14 mouse cellular contexts compared by ENCODE assay signal in genomic region chr2:167066031-167066430, GRCm38 (mm10). TPM values are rescaled to one million over a fixed set of nuclear protein-coding genes. Genes with fewer than 3 reads are reported as not detected.
DNase-seq lines count a peak whose midpoint lies in the region; ATAC-seq and TF ChIP-seq lines count a peak whose summit lies in the region.
"Had no signal": no experiment of that assay in that cellular context is flagged by ENCODE, and none has a peak within 500 bp of the region (broad histone marks: within the 10 kb centered on the region; RNA-seq: fewer than 3 reads in every experiment).

No protein-coding gene starts in this region.

- intact Hi-C loops in heart, adult 2 months (cut with DNase I) = no loop called here

- peaks cover 4% of the 10 kb centered on the region for H3K4me1 ChIP-seq in heart, embryonic 11.5 days (ENCODE audit: control insufficient read depth, insufficient read depth, low read length)
- H3K4me1 ChIP-seq in heart, adult 2 months (ENCODE audit: control insufficient read depth, insufficient read depth, low read length) = peaks cover 13% of the 10 kb centered on the region
- H3K4me1 ChIP-seq in ES-E14 (ENCODE audit: control insufficient read depth in 2 of 2, insufficient read depth in 2 of 2, low read length in 2 of 2, poor library complexity in 1 of 2) = peaks cover 0 to 4% of the 10 kb centered on the region in 2 experiments; a peak in 1 of 4 replicates

- peaks cover 8% of the 10 kb centered on the region for H3K79me2 ChIP-seq in heart, adult 2 months (replicated peaks; ENCODE audit: control insufficient read depth, insufficient read depth, low read length)

- peak overlapping the region; percentile 12; the same call in 1 of the 2 replicates for H3K27ac ChIP-seq in heart, embryonic 11.5 days (ENCODE audit: low read depth, low read length)
- no peak overlapping the region for H3K27ac ChIP-seq in heart, adult 2 months
- H3K27ac ChIP-seq in ES-E14 (ENCODE audit: insufficient read depth, low read depth, low read length, poor library complexity, severe bottlenecking) = peak overlapping the region; percentile 67; the same call in 1 of the 2 replicates
- H3K27ac ChIP-seq: midbrain, embryonic 15.5 days had no signal

- H3K9me3 ChIP-seq in heart, embryonic 11.5 days (replicated peaks; ENCODE audit: control insufficient read depth, low read length) = no peaks in the 10 kb centered on the region
- H3K9me3 ChIP-seq in ES-E14 (ENCODE audit: control insufficient read depth, insufficient read depth, low read depth, low read length) = no peaks in the 10 kb centered on the region
- H3K9me3 ChIP-seq: heart, embryonic 15.5 days; midbrain, embryonic 15.5 days had no signal

- H3K36me3 ChIP-seq in heart, embryonic 11.5 days (ENCODE audit: control insufficient read depth, insufficient read depth, low read length) = peaks cover 11% of the 10 kb centered on the region
- peaks cover 15% of the 10 kb centered on the region for H3K36me3 ChIP-seq in heart, adult 2 months (ENCODE audit: control insufficient read depth, insufficient read depth, low read length)
- H3K36me3 ChIP-seq in ES-E14 (ENCODE audit: control insufficient read depth, insufficient read depth, low read length, poor library complexity, severe bottlenecking) = peaks cover 27% of the 10 kb centered on the region

- no peak overlapping the region; the same call in 1 of the 2 replicates for H3K4me3 ChIP-seq in heart, embryonic 11.5 days (ENCODE audit: low read depth, low read length)
- H3K4me3 ChIP-seq in heart, adult 2 months = no peak overlapping the region
- peak overlapping the region in 1 of 2 experiments; percentile 87; a peak in 2 of 4 replicates for H3K4me3 ChIP-seq in ES-E14 (ENCODE audit: insufficient read depth in 1 of 2, low read depth in 1 of 2, low read length in 2 of 2, poor library complexity in 1 of 2, severe bottlenecking in 1 of 2)

- TF ChIP-seq POLR2A in heart, adult 2 months (IDR thresholded peaks at IDR 0.05; ENCODE audit: insufficient read depth, low read depth, low read length) = no peak

- no peak for ATAC-seq in heart, embryonic 11.5 days (replicated peaks; ENCODE audit: insufficient number of reproducible peaks, low FRiP score, low TSS enrichment)
- ATAC-seq: midbrain, embryonic 15.5 days had no signal

- in situ Hi-C loops in ES-E14 (cut with MboI; ENCODE audit: low sequenced_read_pairs in 2 of 2, unreplicated experiment in 2 of 2) = no loop called here

- no peak overlapping the region for H3K9ac ChIP-seq in heart, embryonic 11.5 days (ENCODE audit: low read depth, low read length)
- no peak overlapping the region for H3K9ac ChIP-seq in heart, adult 2 months (ENCODE audit: low read depth, low read length)
- H3K9ac ChIP-seq in ES-E14 (ENCODE audit: insufficient read depth, low read depth, low read length, poor library complexity, severe bottlenecking) = peak overlapping the region; percentile 77; the same call in 1 of the 2 replicates
- H3K9ac ChIP-seq: heart, embryonic 15.5 days; midbrain, embryonic 15.5 days had no signal

- no peak for TF ChIP-seq EP300 in heart, adult 2 months (IDR thresholded peaks at IDR 0.05; ENCODE audit: insufficient read depth, low read depth, low read length)

- no peak overlapping the region; the same call in 1 of the 2 replicates for H3K4me2 ChIP-seq in heart, embryonic 11.5 days

- 54% methylated on average over 1 of the region's 1 CpGs for WGBS in heart, embryonic 11.5 days (ENCODE audit: insufficient replicate concordance)
- WGBS in heart, adult 2 months = 81% methylated on average over 1 of the region's 1 CpGs

- H3K27me3 ChIP-seq in heart, embryonic 11.5 days (ENCODE audit: control insufficient read depth, insufficient read depth, low read length) = no peaks in the 10 kb centered on the region
- H3K27me3 ChIP-seq in heart, adult 2 months (ENCODE audit: control insufficient read depth, insufficient read depth, low read length) = no peaks in the 10 kb centered on the region
- H3K27me3 ChIP-seq: heart, embryonic 15.5 days; midbrain, embryonic 15.5 days had no signal

- no peak for TF ChIP-seq CTCF in heart, adult 2 months (IDR thresholded peaks at IDR 0.05)

- no peak for DNase-seq in heart, adult 2 months
- DNase-seq in 3134 (ENCODE audit: extremely low read depth, insufficient read length, low spot score) (peak; percentile 43), ES-E14 (ENCODE audit: low read depth, low spot score) (no peak), liver (peak; percentile 28)
- DNase-seq in cerebellum, adult 18-20 months = no peak
- DNase-seq in lung, postnatal 10 days = no peak
- no peak for DNase-seq in cerebellum, adult 9-11 months
- DNase-seq: adrenal gland, postnatal 36 days; cerebellum, adult 8-10 months; kidney, adult 11 months; right cerebral cortex, adult 18-20 months had no signal

TF ChIP-seq in ES-E14, 5 proteins besides CTCF, POLR2A, EP300 and RAD21:
- no peak for TF ChIP-seq ZNF384 (IDR thresholded peaks at IDR 0.05; ENCODE audit: low read depth, low read length)
- TF ChIP-seq CHD2 (IDR thresholded peaks at IDR 0.05; ENCODE audit: low read depth, low read length) = peak; percentile 9; the same call in 1 of the 2 replicates
TF ChIP-seq in ES-E14: peak in this region for 1.

RNA-seq across cellular contexts. Expression of gene Znfx1, which starts 3.2 kb away (rescaled TPM):
- polyA plus RNA-seq in heart, embryonic 11.5 days (2014; fragmentation: Nextera tagmentation; extraction: Ambion mirVana) = 6.3 and 6.7 TPM in 2 replicates
- total RNA-seq in heart, adult 2 months (2021) = 10 to 100 TPM; 37.4 to 39.3 TPM
- 21.9 and 29.1 TPM in 2 replicates for polyA plus RNA-seq in heart, adult 2 months (2012; rRNA removed)
- total RNA-seq in ES-E14 (2012; rRNA removed) = 15.3 and 15.9 TPM in 2 replicates

RNA-seq across cellular contexts. Expression of gene Ddx27, which starts 51.0 kb away (rescaled TPM):
- polyA plus RNA-seq in heart, embryonic 11.5 days (2014; fragmentation: Nextera tagmentation; extraction: Ambion mirVana) = 29.3 and 30.6 TPM in 2 replicates
- total RNA-seq in heart, adult 2 months (2021) = 10 to 100 TPM; 10.9 to 11.3 TPM
- 6.9 and 7.7 TPM in 2 replicates for polyA plus RNA-seq in heart, adult 2 months (2012; rRNA removed)
- total RNA-seq in ES-E14 (2012; rRNA removed) = 128 and 132 TPM in 2 replicates

Comparison
In these comparisons a context has a peak if more than half of its experiments do, and no peak if none do; other contexts are left out.
1. DNase-seq: peak in 3134 (single experiment) and liver (single experiment); none in heart, adult 2 months (0 of 2), ES-E14 (single experiment), cerebellum, adult 18-20 months (0 of 2), lung, postnatal 10 days (single experiment) and cerebellum, adult 9-11 months (single experiment).
2. RNA of gene Ddx27, which starts 51.0 kb away (total RNA-seq): 128 to 132 TPM in ES-E14; 10.9 to 11.3 TPM in heart, adult 2 months; every median in the first group is over 10 times any median in the second.